Mouse (Mus musculus) frontal cortex, adult 2 months (tissue): ENCODE measurements at regions not wholly inside any gene's neighbourhood (a gene's known extent, or its start where the extent isn't known, plus 50 kb on each side); places are given as distances from the start of the nearest gene placed in this dataset.
A peak's percentile ranks its signal among the peaks of the same experiment; 100 is the strongest.
"Not testable (repeated sequence)": the region's sequence is repeated elsewhere in the genome, so short reads cannot be mapped to it uniquely, and the experiment has no call there.

Source experiments
- DNase-seq, 2 experiments: peaks; one replicate each; pipeline ENCODE4 v3.0.0; 2022; ENCODE audit warnings: low spot score in 1 of 2; ENCODE audit errors: extremely low spot score in 1 of 2

GRCm38 (mm10) chr8:90058631-90059166, 289.4 kb downstream of the Tox3 start:
- peak in 1 of 2 experiments; percentile 8 for DNase-seq

- no peak for DNase-seq
Measured at GRCm38 (mm10) chr8:90056331-90056730, 291.8 kb downstream of the Tox3 start.

GRCm38 (mm10) chr8:90046779-90047178, 301.4 kb downstream of the Tox3 start:
- DNase-seq = no peak

GRCm38 (mm10) chr8:90036436-90036835, 311.7 kb downstream of the Tox3 start:
- peak in 1 of 2 experiments; percentile 1 for DNase-seq

- peak in 1 of 2 experiments; percentile 6 for DNase-seq
Measured at GRCm38 (mm10) chr8:90032572-90032971, 315.6 kb downstream of the Tox3 start.

- no peak for DNase-seq
Measured at GRCm38 (mm10) chr8:90031220-90031619, 316.9 kb downstream of the Tox3 start.

GRCm38 (mm10) chr8:90017958-90018357, 330.2 kb downstream of the Tox3 start:
- not testable (repeated sequence) for DNase-seq

GRCm38 (mm10) chr8:90013755-90014154, 334.4 kb downstream of the Tox3 start:
- DNase-seq = no peak

GRCm38 (mm10) chr8:90011682-90012409, 336.3 kb downstream of the Tox3 start:
- DNase-seq = no peak

- DNase-seq = no peak
Measured at GRCm38 (mm10) chr8:90009431-90009830, 338.7 kb downstream of the Tox3 start.

GRCm38 (mm10) chr8:90000899-90001640, 347.1 kb downstream of the Tox3 start:
- DNase-seq = peak; percentile 33 to 92

GRCm38 (mm10) chr8:89993743-89994142, 354.4 kb downstream of the Tox3 start:
- DNase-seq = no peak

- DNase-seq = no peak
Measured at GRCm38 (mm10) chr8:89983859-89984258, 364.3 kb downstream of the Tox3 start.

GRCm38 (mm10) chr8:89982551-89982950, 365.6 kb downstream of the Tox3 start:
- no peak for DNase-seq

GRCm38 (mm10) chr8:89981320-89981719, 366.8 kb downstream of the Tox3 start:
- no peak for DNase-seq

- no peak for DNase-seq
Measured at GRCm38 (mm10) chr8:89980441-89980840, 367.7 kb downstream of the Tox3 start.

GRCm38 (mm10) chr8:89962799-89963198, 385.3 kb downstream of the Tox3 start:
- DNase-seq = peak; percentile 38 to 40

- DNase-seq = no peak
Measured at GRCm38 (mm10) chr8:89957486-89957885, 390.7 kb downstream of the Tox3 start.

GRCm38 (mm10) chr8:89956482-89957020, 391.6 kb downstream of the Tox3 start:
- DNase-seq = no peak

- peak; percentile 26 to 78 for DNase-seq
Measured at GRCm38 (mm10) chr8:89938836-89939235, 409.3 kb downstream of the Tox3 start.

GRCm38 (mm10) chr8:89934521-89934920, 413.6 kb downstream of the Tox3 start:
- DNase-seq = no peak
